Mouse (Mus musculus) heart, postnatal 0 days (tissue): Measurements from ENCODE around the gene Gm15013. TPM values are rescaled to one million over a fixed set of nuclear protein-coding genes. Genes with fewer than 3 reads are reported as not detected.
"Not testable (repeated sequence)": the region's sequence is repeated elsewhere in the genome, so short reads cannot be mapped to it uniquely, and the experiment has no call there.

Source experiments
- ATAC-seq: fragments of 200-750 bp; cut with Nextera tagmentation; 2 replicates; pipeline ENCODE4 v1.8.0; 2017; ENCODE audit warnings: low read depth, moderate number of reproducible peaks, moderate library complexity; ENCODE audit not compliant: insufficient read depth
- DNase-seq: peaks from one replicate; pipeline ENCODE4 v3.0.0-alpha.2; 2016; ENCODE audit warnings: low spot score
- H3K27ac ChIP-seq: fragments of 300-500 bp; sonication (generic); 2 replicates; pipeline ENCODE4 v1.5.1; 2014; ENCODE audit warnings: low read depth, mild to moderate bottlenecking
- H3K27me3 ChIP-seq: fragments of 300-500 bp; sonication (generic); 2 replicates; pipeline ENCODE4 v1.6.1; 2014; ENCODE audit warnings: low read length, mixed read lengths; ENCODE audit not compliant: control insufficient read depth, insufficient read depth
- H3K36me3 ChIP-seq: fragments of 300-500 bp; sonication (generic); replicated peaks from 2 replicates; pipeline ENCODE4 v1.6.1; 2014; ENCODE audit warnings: low read length, mixed read lengths; ENCODE audit not compliant: control insufficient read depth, insufficient read depth
- H3K4me1 ChIP-seq: fragments of 300-500 bp; sonication (generic); 2 replicates; pipeline ENCODE4 v1.6.1; 2014; ENCODE audit warnings: antibody characterized with exemption; ENCODE audit not compliant: control insufficient read depth, insufficient read depth
- H3K4me2 ChIP-seq: fragments of 300-500 bp; sonication (generic); 2 replicates; pipeline ENCODE4 v1.6.1; 2014; ENCODE audit warnings: low read depth, mild to moderate bottlenecking, low read length, moderate library complexity
- H3K4me3 ChIP-seq: fragments of 300-500 bp; sonication (generic); 2 replicates; pipeline ENCODE4 v1.5.1; 2014; ENCODE audit warnings: low read depth, low read length
- H3K9ac ChIP-seq: fragments of 300-500 bp; sonication (generic); replicated peaks from 2 replicates; pipeline ENCODE4 v1.6.1; 2014; ENCODE audit warnings: low read depth, low read length, mixed read lengths
- H3K9me3 ChIP-seq: fragments of 300-500 bp; sonication (generic); replicated peaks from 2 replicates; pipeline ENCODE4 v1.6.1; 2016; ENCODE audit warnings: low read length; ENCODE audit not compliant: control insufficient read depth
- CTCF ChIP-seq: IDR thresholded peaks from 2 replicates; pipeline ENCODE4 v1.5.1; 2016; ENCODE audit warnings: antibody characterized with exemption, control low read depth, low read depth
- EP300 ChIP-seq: IDR thresholded peaks from 2 replicates; pipeline ENCODE4 v1.6.1; 2016; ENCODE audit warnings: antibody characterized with exemption, low read depth
- WGBS: fragments of 180-500 bp; shearing (Covaris S2); extraction: QIAGEN DNeasy Blood & Tissue Kit; methylation state at CpG from one replicate; pipeline ENCODE4 v1.1.7; 2014; 5-methylcytosine and 5-hydroxymethylcytosine counted together
- polyA plus RNA-seq: library from polyadenylated mRNA; unstranded; fragments of >200 nt; fragmentation: Nextera tagmentation; extraction: Ambion mirVana; gene quantifications from 2 replicates; pipeline ENCODE4 v1.2.1, GENCODE M21; 2015
- total RNA-seq: library from RNA; depleted of rRNA; stranded (reverse); fragments of >200 nt; gene quantifications from 2 replicates; pipeline ENCODE4 v1.2.3, GENCODE M21; 2014; ENCODE audit warnings: low replicate concordance; rRNA removed

Gene Gm15013
- total RNA-seq = not detected in 2 replicates
- polyA plus RNA-seq = not detected in 2 replicates

- Histone ChIP-seq H3K4me1 (no peaks in the 10 kb centered on the region), H3K36me3 (no peaks in the 10 kb centered on the region), H3K27ac (no peak within 1 kb of the TSS), H3K27me3 (no peaks in the 10 kb centered on the region), H3K4me3 (no peak within 1 kb of the TSS), H3K9ac (no peak within 1 kb of the TSS), H3K4me2 (no peak within 1 kb of the TSS), H3K9me3 (no peaks in the 10 kb centered on the region)
- WGBS = 97% methylated on average over 8 of the region's 8 CpGs
- DNase-seq (no peak), ATAC-seq (no peak)
- TF ChIP-seq CTCF (no peak), EP300 (no peak)
Observed at GRCm38 (mm10) chrX:139714381-139714780, at the start of gene Gm15013. TSS of gene Gm15013 (minus strand) at chrX:139714481.

- H3K9ac ChIP-seq = no peak overlapping the region
- H3K27me3 ChIP-seq = no peaks in the 10 kb centered on the region
- no peak overlapping the region for H3K4me3 ChIP-seq
- no peaks in the 10 kb centered on the region for H3K36me3 ChIP-seq
- H3K9me3 ChIP-seq = no peaks in the 10 kb centered on the region
- H3K4me2 ChIP-seq = no peak overlapping the region
- TF ChIP-seq CTCF (peak; percentile 45), EP300 (no peak)
- no peaks in the 10 kb centered on the region for H3K4me1 ChIP-seq
- DNase-seq = no peak
- ATAC-seq = no peak
- no peak overlapping the region for H3K27ac ChIP-seq
- 63% methylated on average over 2 of the region's 2 CpGs for WGBS
Observed at GRCm38 (mm10) chrX:139762546-139762945, 48.3 kb upstream of the Gm15013 start.

GRCm38 (mm10) chrX:139758634-139759033 is 44.4 kb upstream of the Gm15013 start:
- not testable (repeated sequence) for H3K4me1 ChIP-seq, H3K4me3 ChIP-seq, H3K4me2 ChIP-seq, ATAC-seq, H3K27ac ChIP-seq, H3K36me3 ChIP-seq, H3K9me3 ChIP-seq, H3K27me3 ChIP-seq, DNase-seq, H3K9ac ChIP-seq
- WGBS = 66% methylated on average over 3 of the region's 3 CpGs

- Histone ChIP-seq H3K4me3 (no peak overlapping the region), H3K27ac (no peak overlapping the region), H3K36me3 (peaks cover 8% of the 10 kb centered on the region; the same call in 1 of the 2 replicates), H3K9me3 (no peaks in the 10 kb centered on the region), H3K4me2 (no peak overlapping the region), H3K4me1 (no peaks in the 10 kb centered on the region), H3K9ac (no peak overlapping the region), H3K27me3 (no peaks in the 10 kb centered on the region)
- WGBS = 0% methylated on average over 1 of the region's 1 CpGs
- TF ChIP-seq CTCF (peak; percentile 54), EP300 (no peak)
- ATAC-seq = no peak
- DNase-seq = peak; percentile 15
Observed at GRCm38 (mm10) chrX:139751855-139752254, 37.6 kb upstream of the Gm15013 start.

- Histone ChIP-seq H3K9me3 (no peaks in the 10 kb centered on the region), H3K4me2 (no peak overlapping the region), H3K9ac (no peak overlapping the region), H3K36me3 (no peaks in the 10 kb centered on the region), H3K4me1 (no peaks in the 10 kb centered on the region), H3K27me3 (no peaks in the 10 kb centered on the region), H3K4me3 (no peak overlapping the region), H3K27ac (no peak overlapping the region)
- 76% methylated on average over 5 of the region's 5 CpGs for WGBS
- no peak for DNase-seq
- no peak for ATAC-seq
- TF ChIP-seq CTCF (no peak), EP300 (no peak)
Observed at GRCm38 (mm10) chrX:139737066-139737465, 22.8 kb upstream of the Gm15013 start.

- WGBS = 77% methylated on average over 3 of the region's 3 CpGs
- Histone ChIP-seq H3K27me3 (no peaks in the 10 kb centered on the region), H3K27ac (no peak overlapping the region), H3K4me3 (no peak overlapping the region), H3K4me2 (no peak overlapping the region), H3K9ac (no peak overlapping the region), H3K9me3 (no peaks in the 10 kb centered on the region), H3K36me3 (0 out of 2 replicates have a peak, but pooled peaks cover 4% of the 10 kb centered on the region), H3K4me1 (no peaks in the 10 kb centered on the region)
- no peak for ATAC-seq
- DNase-seq = no peak
- no peak for TF ChIP-seq CTCF
- no peak for TF ChIP-seq EP300
Observed at GRCm38 (mm10) chrX:139730541-139730940, 16.3 kb upstream of the Gm15013 start.
